Mouse (Mus musculus) right cerebral cortex, adult 18-20 months (tissue): ENCODE measurements around the gene Atp5d.
"Not testable (repeated sequence)": the region's sequence is repeated elsewhere in the genome, so short reads cannot be mapped to it uniquely, and the experiment has no call there.

Source experiments
- DNase-seq: peaks from one replicate; pipeline ENCODE4 v3.0.0; 2022; ENCODE audit warnings: mixed read lengths

Gene Atp5d

DNA sequence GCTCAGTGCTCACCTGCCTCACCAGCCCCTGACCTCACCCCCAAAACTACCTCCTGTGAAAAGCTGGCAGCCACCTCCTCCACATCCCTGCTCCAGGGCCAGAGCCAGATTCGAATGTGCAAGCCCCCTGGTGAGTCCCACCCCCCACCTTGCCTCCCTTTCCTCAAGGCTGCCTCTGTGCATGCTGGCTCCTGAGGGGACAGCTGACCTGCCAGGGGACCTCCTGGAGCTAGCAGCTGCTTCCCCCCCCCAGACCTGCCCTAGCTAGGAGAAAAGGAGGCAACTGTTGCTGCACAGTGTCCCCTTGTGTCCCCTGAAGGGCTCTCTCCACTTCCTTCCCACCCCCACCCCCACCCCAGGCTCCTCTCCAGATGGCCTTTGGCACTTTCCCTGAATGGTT, 16.8 kb downstream of the Atp5d start:
- DNase-seq, result no peak

DNA sequence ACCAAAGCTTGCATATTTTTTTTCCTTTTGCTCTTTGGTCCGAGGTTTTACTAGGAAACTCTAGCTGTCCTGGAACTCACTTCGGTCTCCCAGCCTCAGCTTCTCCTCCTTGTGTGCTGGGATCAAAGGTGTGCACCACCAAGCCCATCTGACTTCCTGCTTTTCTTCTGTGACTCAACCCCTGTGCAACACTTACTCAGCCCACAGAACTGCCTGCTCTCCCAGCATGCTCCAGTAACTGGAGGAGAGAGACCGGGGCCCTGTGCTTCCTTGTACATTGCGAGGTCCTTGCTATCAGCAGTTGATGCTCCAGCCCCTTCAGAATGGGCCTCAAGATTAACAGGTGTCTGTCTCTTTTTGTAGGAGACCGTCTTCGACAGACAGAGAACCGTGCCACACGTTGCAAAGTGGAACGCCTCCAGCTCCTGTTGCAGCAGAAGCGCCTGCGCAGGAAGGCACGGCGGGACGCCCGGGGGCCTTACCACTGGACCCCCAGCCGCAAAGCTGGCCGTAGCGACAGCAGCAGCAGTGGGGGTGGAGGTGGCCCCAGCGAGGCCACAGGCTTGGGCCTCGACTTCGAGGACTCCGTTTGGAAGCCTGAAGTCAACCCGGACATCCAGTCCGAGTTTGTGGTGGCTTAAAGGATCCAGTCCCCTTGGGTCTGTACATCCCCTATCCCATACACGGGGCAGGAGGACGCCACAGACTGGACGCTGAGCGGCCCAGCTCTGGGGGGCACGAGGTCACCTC, 17.7 kb downstream of the Atp5d start:
- no peak for DNase-seq

DNA sequence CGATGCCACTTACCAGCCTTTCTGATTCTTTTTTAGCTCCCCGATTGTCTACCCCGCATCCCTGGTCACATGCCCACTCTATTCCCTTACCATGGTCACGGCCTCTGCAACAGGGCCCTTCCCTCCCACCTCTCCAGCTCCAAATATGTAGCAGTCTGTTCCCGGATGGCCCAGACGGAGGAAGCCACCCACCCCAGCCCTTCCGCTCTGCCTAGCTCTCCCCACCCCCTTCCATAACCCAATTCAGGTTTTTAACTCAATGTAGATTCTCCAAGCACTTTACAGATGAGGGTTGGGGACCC, 18.3 kb downstream of the Atp5d start:
- no peak for DNase-seq

DNA sequence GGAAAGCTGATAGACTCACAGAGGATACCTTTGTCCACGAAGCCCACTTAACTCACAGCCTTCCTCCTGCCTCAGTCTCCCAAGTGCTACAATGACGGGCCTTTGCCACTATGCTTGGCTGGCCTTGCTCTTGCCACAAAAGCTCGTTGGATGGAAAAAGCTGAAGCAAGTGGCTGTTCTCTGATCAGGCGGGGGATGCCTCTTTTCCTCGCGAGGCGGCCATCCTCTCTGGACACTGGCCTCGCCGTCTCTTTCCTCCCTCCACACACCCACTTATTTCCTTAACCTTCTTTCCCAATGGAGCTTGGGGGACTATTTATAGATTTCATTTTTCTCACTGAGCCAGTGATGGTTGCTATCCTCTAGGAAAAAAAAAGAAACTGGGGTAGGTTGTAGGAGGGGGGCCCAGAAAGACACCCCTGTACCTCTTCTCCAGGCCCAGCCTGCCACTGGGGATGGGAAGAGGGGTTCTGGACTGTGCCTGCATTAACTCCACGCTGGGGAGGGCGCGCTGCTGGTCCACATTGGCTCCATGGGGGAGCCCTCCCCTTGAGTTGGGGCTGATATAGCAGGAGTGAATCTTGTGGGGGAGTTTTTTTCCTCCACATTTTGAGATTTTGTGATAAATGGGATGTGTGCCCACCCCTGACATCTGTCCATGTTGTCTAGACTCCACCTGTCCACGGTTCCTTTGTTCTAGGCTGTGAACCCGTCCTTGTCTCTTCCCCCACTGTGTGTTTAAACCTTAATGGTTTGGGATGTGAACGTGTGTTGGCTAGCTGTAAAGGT, 18.9 kb downstream of the Atp5d start:
- no peak for DNase-seq

DNA sequence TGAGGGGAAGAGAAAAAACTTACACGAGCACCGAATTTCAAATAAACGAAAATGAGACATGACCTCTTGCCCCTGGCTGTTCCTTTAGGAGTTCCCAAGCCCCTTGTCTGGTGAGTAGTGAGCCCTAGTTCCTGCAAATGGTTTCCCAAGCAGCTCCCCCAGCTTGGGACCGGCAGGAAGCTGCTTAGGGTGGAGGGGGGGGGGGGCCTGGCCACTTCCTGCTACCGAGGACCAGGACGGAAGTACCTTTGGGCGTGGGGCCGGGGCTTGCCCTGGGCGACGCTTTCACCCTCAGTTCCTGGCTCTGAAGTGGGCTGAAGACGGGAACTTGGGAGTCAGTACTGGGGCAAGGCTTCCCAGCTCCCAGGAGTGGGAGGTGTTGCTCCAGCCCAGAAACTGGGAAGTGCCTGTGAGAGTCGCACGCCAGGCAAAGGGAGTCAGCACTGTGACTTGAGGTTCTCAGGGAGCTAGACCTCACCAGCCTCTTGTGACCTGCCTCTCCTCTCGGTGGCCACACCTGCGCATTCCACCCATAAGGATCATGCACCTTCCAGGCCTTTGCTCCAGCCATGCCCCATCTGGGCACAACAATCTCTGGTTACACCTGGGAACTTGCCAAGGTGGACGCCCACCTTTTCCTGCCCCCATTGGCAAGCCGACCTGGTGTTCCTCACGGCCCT, 20.0 kb downstream of the Atp5d start:
- DNase-seq, result peak; percentile 60

DNA sequence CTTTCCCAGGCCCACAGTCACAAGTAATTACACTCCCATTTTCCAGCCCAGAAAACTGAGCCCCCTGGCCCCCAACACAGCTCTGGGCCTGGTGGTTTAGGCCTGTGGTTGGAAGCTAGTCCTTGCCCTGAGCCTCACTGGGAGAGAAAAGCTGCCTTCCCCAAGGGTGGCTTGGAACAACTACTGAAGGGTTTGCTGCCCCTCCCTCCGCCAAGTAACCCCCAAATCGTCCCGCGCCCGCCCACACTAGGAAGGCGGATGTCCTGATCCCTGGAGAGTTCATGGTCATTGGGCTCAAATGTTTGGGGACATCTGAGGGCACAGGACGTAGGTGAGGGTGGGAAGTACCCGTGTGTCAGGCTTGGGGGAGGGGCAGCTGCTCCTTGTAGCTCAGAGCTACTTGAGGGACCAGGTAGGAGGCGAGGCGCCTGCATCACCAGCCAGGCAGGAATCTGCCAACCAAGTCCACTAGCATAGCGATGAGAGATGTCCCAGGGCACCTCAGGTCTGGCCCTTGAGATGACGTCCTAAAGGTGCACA, 20.7 kb downstream of the Atp5d start:
- DNase-seq, result no peak

DNA sequence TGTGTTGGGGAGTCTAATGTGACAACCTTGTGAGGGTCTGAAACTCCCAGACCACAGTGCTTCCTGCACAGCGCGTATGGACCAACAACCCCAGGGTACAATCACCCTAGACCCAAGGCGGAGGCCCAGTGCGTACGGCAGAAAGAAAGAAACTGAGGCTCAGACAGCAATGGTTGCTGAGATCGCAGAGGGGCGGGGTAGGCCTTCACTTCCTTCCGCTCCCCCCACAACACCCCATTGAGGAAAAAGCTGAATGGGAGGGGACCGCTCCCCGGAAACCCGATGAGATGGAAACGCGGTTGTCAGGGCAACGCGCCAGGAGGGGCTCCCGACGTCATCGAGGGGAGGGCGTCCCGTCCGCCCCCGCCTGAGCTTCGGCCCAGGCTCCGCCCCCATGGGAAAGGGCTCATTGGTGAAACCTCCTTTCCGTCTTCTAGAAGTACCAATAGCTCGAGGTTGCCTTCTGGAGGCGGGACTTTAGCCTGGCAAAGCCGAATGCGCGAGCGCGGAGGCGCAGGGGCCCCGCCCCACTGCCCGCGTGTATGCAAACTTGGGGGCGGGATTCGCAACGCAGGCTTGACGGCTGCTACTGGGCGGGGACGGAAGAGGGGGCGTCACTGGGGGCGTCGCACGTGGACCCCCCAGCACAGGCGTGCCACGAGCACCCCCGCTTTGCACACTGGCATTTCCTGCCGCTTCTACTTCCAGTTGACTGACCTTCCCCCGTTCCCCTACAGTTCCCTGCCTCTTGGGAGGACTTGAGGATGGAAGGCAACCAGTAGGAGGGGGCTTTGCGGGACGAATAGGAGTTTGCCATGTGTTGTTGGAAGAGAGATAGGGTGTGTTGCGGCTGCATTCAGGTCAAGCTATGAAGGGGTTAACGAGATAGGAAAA, 21.4 kb downstream of the Atp5d start:
- peak; percentile 99 for DNase-seq

DNA sequence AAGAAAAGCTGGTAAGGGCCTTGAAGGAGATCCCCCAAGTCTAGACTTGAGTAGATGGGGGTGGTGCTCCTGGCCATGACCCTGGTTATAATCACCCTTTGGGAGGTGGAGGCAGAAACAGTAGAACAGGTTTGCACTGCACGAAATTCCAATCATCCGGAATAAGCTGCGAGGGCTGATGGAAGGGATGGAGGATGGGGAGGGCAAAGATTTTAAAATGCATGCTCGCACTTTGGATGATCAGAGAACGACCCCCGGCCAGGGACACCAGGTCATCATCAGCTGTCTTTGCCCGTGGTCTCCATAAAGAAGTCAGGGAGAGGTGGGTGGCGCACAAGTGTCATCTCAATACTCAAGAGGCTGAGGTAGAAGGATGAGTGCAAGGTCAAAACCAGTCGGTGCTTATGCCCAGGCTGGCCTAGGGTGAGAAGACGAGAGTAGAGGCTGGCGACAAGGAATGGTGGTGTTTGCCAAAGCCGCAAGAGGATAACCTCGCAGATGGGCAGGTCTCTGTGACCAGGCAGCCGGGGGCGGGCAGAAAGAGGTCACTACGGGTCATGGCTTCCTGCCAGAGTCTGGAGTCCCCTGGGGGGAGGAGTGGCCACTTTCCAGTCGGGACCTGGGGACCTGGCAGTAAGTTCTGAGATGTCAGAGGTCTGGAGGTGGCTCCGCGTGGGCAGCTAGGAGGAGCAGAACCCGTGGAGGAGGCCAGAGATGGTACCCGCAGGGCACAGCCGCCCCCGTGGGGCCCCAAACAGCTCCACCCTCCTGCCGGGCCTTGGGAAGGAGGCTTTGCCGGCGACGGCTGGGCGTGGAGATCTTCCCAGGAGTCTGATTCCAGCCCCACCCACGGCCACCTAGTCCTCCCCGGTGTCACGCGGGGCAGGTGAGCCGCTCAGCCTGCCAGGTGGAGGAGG, 22.3 kb downstream of the Atp5d start:
- no peak for DNase-seq

DNA sequence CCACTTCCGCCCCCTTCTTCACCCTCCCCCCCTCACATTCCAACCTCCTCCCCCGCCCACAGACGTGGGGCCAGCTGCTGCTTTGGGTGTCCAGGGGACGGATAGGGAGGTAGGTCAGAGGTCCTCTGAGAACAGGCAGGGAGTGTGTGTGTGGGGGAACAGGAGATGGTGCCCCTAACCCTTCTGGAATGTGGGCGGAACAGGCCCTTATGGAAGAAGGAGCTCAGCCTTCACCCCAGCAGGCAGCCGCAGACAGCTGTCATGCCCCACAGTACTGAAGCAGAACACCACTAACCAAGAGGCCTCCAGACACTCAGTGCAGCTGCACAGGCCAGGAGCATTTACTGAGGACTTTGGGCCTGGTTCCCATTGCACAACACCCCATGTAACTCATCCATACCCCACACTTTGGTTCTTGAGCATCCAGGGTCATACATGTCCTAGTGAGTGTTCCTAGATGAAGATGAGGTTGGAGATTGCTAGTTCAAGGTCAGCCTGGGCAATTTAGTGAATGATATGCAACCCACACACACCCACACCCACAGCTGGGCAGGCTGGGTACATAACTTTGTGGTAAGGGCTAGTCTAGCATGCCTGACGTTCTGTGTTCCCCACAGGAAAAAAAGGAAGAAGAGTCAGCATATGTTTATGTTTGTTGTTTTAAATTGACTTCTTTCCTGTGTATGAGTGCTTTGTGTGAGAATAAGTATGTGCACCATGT, 23.2 kb downstream of the Atp5d start:
- no peak for DNase-seq

DNA sequence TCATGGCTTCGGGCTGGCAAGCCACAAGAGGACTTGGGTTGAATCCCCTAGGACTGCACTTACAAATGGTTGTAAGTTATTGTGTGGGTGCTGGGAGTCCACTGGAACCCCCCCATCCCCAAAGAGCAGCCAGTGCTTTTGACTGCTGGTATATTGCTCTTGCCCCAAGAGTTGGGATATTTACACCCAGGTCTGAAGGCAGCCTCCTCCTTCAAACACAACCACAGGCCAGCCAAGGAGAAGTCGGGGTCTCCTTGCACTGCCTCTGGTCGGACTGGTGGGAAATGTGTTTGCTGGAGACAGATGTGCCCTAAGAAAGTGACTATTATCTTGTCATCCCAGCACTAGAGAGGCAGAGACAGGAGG, 23.8 kb downstream of the Atp5d start:
- no peak for DNase-seq

DNA sequence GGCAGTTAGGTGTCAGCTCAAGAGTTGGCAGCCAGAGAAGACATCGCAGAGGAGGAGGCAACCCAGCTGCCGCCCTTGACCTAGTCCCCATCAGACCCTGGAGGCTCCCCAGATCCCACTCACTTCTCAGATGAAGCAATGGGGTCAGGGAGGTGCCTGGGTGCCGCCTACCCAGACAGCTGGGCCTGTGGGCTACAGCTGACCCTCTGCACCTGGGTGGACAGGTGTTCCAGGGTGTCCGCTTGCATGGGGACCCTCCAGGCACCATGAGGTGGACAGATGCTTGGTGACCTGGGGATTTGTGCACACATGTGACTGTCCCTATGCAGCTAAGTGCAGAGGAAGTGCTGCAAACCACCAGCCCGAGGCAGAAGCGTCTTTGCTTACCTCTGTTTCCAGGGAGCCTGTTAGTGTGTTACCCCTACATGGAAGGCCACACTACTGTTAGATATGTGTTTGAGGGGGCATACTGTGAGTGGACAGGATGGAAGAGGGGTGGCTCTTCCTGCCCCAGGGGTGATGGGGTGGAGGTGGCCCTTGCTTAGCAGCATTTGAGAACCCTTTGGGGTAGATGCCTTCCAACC, 24.4 kb downstream of the Atp5d start:
- DNase-seq, result no peak

DNA sequence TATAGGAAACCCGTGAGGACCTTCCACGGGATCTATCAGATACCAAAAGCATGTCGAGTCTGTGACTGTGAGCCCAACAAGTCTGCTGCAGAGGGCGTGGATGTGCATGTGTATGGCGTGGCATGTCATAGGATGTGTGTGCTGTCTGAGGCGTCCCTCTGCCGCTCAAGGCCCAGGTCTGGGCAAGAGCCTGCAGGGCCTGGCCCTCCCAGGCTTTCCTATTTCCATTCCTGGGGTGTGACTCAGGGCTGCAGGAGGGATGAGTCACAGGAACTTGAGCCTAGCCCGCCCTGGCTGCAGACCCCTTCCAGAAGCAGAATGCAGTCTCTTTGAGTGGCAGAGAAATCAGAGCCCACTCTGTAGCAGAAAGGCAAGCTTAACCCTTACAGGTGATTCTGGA, 25.3 kb downstream of the Atp5d start:
- peak; percentile 56 for DNase-seq

DNA sequence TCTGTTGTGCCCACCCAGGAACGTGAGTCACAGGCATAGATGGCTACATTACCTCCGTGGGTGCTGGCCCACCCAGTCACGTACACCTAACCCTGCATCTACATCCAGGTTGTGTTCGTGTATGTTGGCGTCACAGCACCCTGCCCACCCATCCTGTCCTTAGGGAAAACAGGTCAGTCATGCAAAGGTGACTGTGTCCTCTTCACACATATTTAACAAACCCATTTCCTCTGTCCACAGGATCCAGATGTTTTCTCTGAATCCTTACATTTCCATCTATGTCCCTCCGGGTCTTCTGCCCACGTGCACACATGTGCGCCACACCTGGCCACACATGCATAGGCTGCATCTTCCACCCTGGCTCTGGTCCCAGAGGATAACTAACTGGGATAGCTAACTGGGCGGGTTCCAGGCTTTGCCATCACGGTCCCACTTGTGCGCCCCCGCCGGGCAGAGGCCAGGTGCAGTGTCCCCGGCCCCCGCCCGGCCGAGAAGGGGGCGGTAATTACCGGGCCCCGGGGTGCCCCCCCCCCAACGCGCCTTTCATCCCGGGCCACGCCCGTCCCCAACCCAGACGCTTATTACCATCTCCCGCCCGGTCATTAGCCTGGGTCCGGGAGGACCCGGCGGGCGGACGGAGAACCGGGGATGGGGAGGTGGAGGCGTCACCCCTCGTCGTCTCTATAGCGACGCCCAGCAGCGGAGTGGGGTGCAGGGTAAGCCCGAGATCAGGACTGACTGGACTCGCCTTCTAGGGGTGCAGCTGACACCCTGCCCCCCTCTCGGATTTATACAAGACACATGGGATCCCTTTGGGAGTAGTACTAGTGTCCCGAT, 25.9 kb downstream of the Atp5d start:
- DNase-seq, result no peak

DNA sequence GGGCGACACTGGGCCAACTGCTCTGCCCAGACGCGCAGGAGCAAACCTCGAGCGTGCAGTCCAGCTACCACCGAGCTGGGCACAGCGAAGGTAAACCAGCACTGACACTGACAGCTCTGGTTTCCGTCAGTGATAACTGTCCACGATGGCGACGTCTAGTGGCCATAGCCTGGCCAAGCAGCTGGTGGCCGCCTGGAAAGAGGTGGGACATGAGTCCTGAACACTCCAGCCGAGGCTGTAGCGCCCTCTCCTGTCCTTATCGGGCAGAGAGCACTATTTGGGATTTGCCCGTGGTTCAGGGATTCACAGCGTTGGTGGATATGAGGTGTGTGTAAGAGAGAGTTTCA, 26.5 kb downstream of the Atp5d start:
- DNase-seq, result peak; percentile 96

DNA sequence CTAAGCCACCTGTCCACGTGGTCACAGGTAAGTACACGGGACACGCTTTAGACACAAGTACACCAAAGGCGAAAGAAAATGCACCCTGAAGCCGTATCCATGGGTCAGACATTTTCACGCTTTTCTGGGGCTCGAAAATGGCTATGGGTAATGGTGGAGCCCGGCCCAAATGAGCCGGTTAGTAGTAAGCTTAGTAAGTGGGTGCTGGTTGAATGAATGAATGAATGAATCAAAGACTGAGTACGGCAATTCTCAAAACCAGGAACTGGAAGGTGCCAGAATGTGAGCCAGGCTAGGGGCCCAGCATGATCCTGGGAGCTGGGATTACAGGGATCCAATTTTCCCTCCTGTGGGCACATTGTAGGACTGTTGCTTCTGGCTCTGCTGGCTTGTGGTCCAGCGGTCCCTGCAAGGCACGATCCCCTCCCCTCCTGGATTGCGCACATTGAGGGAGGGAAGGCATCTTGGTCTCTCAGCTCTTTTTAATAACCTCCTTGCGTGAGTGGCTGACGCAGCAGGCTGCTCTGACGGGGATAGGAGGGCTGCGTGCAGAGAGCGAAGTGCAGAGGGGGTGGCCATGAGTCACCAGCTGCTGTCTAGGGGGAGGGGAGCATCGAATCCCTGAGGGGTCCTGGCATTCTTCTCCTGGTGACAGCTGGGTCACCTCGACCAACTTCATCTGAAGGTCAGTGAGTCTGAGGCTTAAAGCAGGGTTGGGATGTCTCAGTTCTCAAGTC, 27.1 kb downstream of the Atp5d start, which contains the start of gene Cirbp:
Gene Cirbp (plus strand): TSS at position 594 of the 737 bp plus-strand sequence.
- DNase-seq, result peak; percentile 88

DNA sequence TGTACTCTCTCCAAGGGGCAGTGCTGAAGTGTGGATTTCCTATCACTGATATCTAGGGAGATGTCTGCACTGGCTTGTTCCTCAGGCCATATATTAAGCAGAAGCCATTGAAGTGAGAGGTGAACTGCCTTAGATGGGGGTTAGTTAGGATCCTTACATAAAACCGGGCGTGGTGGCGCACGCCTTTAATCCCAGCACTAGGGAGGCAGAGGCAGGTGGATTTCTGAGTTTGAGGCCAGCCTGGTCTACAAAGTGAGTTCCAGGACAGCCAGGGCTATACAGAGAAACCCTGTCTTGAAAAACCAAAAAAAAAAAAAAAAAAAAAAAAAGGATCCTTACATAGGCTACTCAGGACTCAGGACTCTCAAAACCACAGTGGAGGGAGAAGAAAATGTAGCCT, 27.7 kb downstream of the Atp5d start:
- DNase-seq, result not testable (repeated sequence)

DNA sequence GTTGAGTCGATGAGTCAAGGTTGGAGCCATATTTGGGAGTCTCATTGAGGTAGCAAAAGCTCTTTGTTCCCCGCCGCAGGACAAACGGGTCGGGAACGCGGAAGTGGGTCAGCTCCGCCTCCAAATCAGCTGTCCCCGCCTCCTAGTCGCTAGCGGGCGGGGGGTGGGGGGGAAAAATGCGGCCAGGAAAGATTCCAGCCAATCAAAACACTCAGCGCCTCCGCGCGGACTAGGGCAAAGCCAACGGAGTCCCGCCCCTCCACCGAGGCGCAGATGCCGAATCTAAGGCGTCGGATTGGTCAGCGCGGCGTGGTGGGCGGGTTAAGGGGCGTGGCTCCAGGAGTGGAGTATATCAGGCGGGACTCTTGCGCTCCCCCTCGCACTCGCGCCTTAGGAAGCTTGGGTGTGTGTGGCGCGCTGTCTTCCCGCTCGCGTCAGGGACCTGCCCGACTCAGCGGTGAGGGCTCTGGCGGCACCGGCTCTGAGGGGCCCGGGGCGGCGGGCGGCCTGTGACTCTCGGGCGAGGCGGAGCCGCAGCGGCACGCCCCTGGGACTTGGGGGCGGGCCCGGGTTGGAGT, 29.1 kb downstream of the Atp5d start:
- DNase-seq, result peak; percentile 98

DNA sequence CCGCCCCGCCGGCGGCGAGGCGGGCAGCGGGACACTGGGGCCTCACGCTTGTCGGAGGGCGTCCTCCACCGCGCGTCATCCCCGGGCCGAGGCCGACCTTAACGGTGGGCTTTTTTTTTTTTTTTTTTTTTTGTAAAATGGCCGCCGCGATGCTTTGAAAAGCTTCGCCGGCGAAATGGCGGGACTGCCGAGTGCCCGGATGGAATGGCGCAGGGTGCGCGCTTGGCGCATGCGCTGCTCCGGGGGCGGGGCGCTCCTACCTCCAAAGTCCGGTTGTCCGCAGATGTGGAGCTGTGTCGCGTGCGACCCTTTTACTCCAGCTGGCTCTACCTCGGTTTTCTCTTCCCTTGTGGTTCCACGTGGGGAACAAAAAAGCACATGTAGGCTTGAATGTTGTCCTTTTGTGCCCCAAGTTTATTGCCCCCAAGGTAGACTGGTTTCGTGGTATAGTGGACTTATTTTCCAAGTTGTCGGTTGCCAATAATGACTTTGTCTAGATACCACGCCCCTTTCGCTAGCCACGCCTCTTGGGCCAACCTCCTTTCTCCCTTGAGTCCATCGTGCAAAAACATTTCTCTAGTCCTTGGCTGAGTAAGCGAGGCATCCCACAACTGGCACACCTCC, 29.7 kb downstream of the Atp5d start:
- peak; percentile 92 for DNase-seq
